Mouse (Mus musculus): ENCODE data around the gene Prcd.
"Not testable (repeated sequence)": the region's sequence is repeated elsewhere in the genome, so short reads cannot be mapped to it uniquely, and the experiment has no call there.

Prcd gene

GRCm38 (mm10) chr11:116649711-116650337 is 3.5 kb upstream of the Prcd start:
- peak in 1 of 2 experiments; percentile 27 for DNase-seq

DNA sequence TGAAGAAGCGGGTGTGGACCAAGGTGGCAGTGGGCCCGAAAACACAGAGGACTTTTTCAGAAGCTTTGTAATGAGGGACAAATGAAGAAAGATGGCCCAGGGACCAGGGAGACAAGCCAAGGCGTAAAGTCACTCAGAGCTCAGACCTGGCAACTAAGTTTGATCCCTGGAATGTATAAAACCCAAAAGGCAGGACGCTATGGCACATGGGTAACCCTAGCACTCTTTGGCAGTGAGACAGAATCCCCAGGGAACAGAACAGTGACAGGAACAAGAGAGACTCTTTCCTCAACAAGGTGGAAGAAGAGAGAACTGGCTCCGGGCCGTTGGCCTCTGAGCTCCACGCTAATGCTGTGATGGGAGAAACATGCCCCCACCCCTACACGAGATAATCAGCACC is 2.5 kb upstream of the Prcd start:
- DNase-seq, result no peak

GRCm38 (mm10) chr11:116651339-116651738 is 2.0 kb upstream of the Prcd start:
- DNase-seq, result peak in 1 of 2 experiments; percentile 32

GRCm38 (mm10) chr11:116652330-116653098 is 820 bp upstream of the Prcd start:
- DNase-seq, result peak in 1 of 2 experiments; percentile 27

GRCm38 (mm10) chr11:116653709-116654221 is 431 bp downstream of the Prcd start:
- DNase-seq, result peak in 1 of 2 experiments; percentile 63

- no peak for DNase-seq
These were observed 1.0 kb downstream of the Prcd start, which contains the start of gene Cygb for GRCm38 (mm10) chr11:116654255-116654821. Cygb (minus strand) TSS chr11:116654313.

- DNase-seq, result no peak
These were observed 3.2 kb downstream of the Prcd start for GRCm38 (mm10) chr11:116656348-116657191.

GRCm38 (mm10) chr11:116657311-116658223 is 4.2 kb downstream of the Prcd start:
- peak; percentile 95 to 98 for DNase-seq

- no peak for DNase-seq
These were observed 4.9 kb downstream of the Prcd start for GRCm38 (mm10) chr11:116658238-116658637.

GRCm38 (mm10) chr11:116659027-116659621 is 5.8 kb downstream of the Prcd start:
- DNase-seq, result no peak

- no peak for DNase-seq
These were observed 6.8 kb downstream of the Prcd start for GRCm38 (mm10) chr11:116660181-116660580.

GRCm38 (mm10) chr11:116661291-116661947 is 8.1 kb downstream of the Prcd start:
- DNase-seq, result no peak

GRCm38 (mm10) chr11:116661948-116662377 is 8.6 kb downstream of the Prcd start:
- DNase-seq, result peak; percentile 60 to 76

DNA sequence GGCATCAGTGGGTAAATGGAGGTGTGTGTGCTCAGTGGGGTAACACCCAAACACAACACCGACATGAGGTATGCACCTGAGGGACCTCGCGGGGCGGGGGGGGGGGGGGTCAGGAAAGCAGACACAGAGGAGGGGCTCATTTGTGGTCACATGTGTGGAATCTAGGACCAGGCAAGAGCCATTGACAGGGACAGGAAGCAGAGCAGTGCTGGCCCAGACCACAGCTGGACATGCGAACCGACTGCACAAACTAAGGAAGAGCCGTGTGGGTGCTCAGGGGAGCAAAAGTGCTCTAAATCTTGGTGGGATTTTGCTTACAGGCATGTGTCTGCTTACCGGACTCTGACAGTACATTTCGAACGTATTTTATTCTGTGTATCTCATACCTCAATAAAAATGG is 12.0 kb downstream of the Prcd start:
- no peak for DNase-seq

GRCm38 (mm10) chr11:116666566-116666965 is 13.2 kb downstream of the Prcd start:
- DNase-seq, result no peak

DNA sequence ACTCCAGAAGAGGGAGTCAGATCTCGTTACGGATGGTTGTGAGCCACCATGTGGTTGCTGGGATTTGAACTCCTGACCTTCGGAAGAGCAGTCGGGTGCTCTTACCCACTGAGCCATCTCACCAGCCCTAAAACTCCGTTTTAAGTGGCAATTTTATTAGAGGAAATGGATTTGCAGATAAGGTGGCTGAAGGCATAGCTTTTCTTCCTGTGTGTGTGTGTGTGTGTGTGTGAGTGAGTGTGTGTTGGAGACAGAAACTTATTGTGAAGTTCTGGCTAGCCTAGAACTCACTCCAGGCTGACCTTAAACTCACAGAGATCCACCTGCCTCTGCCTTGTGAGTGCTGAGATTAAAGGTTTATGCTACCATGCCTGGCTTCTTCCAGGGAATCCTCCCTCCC is 13.7 kb downstream of the Prcd start:
- not testable (repeated sequence) for DNase-seq

DNA sequence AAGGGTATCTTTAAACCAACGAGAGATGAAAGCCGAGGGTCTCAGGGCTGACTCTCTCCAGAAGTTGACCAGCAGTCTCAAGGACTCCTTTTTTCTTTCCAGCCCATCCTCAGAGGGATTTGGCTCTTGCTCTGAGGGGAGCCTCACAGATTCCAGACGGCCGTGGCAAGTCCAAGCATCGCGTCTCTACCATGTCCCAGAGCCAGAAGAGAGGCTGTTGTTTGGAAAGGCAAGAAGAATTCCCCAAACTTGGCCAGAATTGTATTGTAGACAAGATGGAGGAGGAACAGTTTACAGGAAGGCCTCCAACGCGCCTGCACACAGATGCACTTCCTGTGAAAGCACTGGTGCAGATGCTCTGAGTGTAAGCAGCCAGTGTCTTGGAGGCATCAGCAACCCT is 14.6 kb downstream of the Prcd start:
- DNase-seq, result no peak

DNA sequence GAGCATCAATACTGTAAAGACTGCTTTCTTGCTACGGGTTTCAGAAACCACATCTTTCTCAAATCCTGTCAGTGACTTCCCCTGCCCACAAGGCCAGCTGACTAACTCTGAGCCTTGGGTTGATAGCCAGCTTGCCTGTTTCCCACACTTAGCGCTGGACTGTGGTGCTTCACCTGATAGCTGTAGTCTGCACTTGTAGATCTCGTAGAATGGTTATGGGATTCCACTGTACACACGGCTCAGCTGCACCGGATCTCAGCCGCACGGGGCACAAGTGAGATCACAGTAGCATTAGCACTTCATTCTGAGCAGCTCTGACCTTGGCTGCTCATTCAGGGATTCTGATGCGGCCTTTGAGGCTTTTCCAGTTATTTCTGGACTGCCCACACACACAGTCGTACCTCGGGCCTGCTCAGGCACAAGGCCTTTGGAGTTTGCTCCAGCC is 15.1 kb downstream of the Prcd start:
- peak; percentile 52 to 84 for DNase-seq

DNA sequence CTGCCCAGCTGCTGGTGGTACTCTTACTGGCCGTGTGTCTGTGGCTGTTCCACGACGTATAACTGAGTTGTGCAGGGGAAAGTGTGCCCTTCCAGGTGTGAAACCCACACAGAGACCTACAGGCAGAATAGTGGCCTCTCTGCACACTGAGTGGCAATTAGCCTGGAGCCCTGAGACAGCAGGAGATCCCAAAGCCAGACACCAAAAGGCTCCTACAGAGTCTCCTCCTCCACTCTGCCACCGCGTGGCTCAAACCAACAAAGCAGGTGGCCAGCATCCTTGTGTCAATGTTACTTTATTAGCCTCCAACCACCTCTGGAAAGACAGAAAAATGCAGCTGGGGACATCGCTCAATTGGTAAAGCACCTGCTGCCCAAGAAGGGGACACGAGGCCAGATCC is 15.5 kb downstream of the Prcd start:
- peak; percentile 54 to 65 for DNase-seq

DNA sequence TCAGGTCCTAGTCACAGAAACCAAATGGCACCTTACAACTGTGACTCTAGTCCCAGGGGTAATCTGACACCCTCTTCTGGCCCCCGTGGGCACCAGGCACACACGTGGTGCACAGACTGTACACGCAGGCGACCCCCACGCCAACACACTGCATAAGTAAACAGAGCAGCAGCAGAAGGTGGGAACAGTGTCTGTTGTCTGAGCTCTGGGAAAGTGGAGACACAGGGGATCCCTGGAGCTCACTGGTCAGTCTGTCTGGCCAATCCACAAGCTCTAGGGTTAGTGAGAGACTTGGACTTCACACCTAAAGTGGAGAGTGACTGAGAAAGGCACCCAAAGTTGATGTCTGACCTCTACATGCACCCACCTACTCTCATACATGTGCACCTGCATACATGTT is 16.0 kb downstream of the Prcd start:
- no peak for DNase-seq

All from kidney, postnatal 25 days (tissue).